Mouse (Mus musculus) kidney, postnatal 25 days (tissue): ENCODE measurements around the gene Itpr3.

ENCODE experiments used
- DNase-seq, 2 experiments: peaks; one replicate each; pipeline ENCODE4 v3.0.0; 2021; ENCODE audit warnings: mixed read lengths in 2 of 2

Itpr3 gene

GRCm38 (mm10) chr17:27056812-27057516 lies at the start of gene Itpr3:
Gene Itpr3, plus strand, starts transcription at chr17:27057304.
- peak; percentile 75 to 91 for DNase-seq

- DNase-seq = no peak
These were observed 48.8 kb upstream of the Itpr3 start for GRCm38 (mm10) chr17:27008277-27008676.

GRCm38 (mm10) chr17:27011167-27011566 lies 45.9 kb upstream of the Itpr3 start:
- no peak for DNase-seq

GRCm38 (mm10) chr17:27011998-27012672 lies 45.0 kb upstream of the Itpr3 start:
- DNase-seq = no peak

- no peak for DNase-seq
These were observed 44.2 kb upstream of the Itpr3 start for GRCm38 (mm10) chr17:27012909-27013308.

- peak; percentile 92 for DNase-seq
These were observed 39.3 kb upstream of the Itpr3 start for GRCm38 (mm10) chr17:27017564-27018499.

GRCm38 (mm10) chr17:27018555-27019196 lies 38.4 kb upstream of the Itpr3 start:
- DNase-seq = no peak

GRCm38 (mm10) chr17:27021076-27021475 lies 36.0 kb upstream of the Itpr3 start:
- no peak for DNase-seq

GRCm38 (mm10) chr17:27021736-27022135 lies 35.4 kb upstream of the Itpr3 start:
- DNase-seq = no peak

GRCm38 (mm10) chr17:27023342-27023741 lies 33.8 kb upstream of the Itpr3 start:
- DNase-seq = no peak

- DNase-seq = no peak
These were observed 31.7 kb upstream of the Itpr3 start for GRCm38 (mm10) chr17:27025326-27025902.

- no peak for DNase-seq
These were observed 31.2 kb upstream of the Itpr3 start for GRCm38 (mm10) chr17:27025951-27026350.

GRCm38 (mm10) chr17:27027460-27028283 lies 29.4 kb upstream of the Itpr3 start:
- DNase-seq = peak; percentile 57 to 64

- DNase-seq = peak; percentile 92 to 93
These were observed 28.8 kb upstream of the Itpr3 start for GRCm38 (mm10) chr17:27028284-27028795.

- no peak for DNase-seq
These were observed 28.2 kb upstream of the Itpr3 start, which contains the start of gene Bak1 for GRCm38 (mm10) chr17:27028909-27029308. Gene Bak1, minus strand, starts transcription at chr17:27029009.

GRCm38 (mm10) chr17:27029431-27029830 lies 27.7 kb upstream of the Itpr3 start:
- no peak for DNase-seq

GRCm38 (mm10) chr17:27030896-27031295 lies 26.2 kb upstream of the Itpr3 start:
- no peak for DNase-seq

- no peak for DNase-seq
These were observed 24.8 kb upstream of the Itpr3 start for GRCm38 (mm10) chr17:27032328-27032727.

- peak; percentile 77 to 89 for DNase-seq
These were observed 24.2 kb upstream of the Itpr3 start for GRCm38 (mm10) chr17:27032869-27033268.

- DNase-seq = peak in 1 of 2 experiments; percentile 46
These were observed 20.6 kb upstream of the Itpr3 start for GRCm38 (mm10) chr17:27036465-27036864.
